Comparison of ENCODE assay signal across 10 mouse cellular contexts in the genomic region with DNA sequence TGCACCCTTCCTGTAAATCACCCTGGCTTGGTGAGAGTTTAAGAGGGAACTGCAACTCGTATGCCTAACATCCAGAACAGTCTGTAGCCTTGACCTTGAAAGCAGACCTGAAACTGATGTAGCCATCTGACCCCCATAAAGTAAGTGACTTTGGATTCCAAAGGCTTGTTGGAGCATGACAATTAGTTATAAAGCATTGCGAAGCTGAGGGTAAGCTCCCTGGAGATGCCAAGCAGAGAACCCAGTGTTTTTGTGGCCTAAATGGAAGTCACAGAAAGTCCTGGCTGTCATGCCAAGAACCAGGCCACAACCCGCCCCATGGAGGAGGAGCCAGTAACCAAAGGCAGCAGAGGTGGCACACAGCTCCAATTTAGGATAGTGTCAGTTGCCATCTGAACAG. TPM values are rescaled to one million over a fixed set of nuclear protein-coding genes. Genes with fewer than 3 reads are reported as not detected.
DNase-seq lines count a peak whose midpoint lies in the region; ATAC-seq lines count a peak whose summit lies in the region.
"Had no signal": no experiment of that assay in that cellular context is flagged by ENCODE, and none has a peak within 500 bp of the region (broad histone marks: within the 10 kb centered on the region; RNA-seq: fewer than 3 reads in every experiment).

No protein-coding gene starts in this region.

- H3K4me2 ChIP-seq in embryonic facial prominence, embryonic 13.5 days: no peak overlapping the region
- no peak overlapping the region for H3K4me2 ChIP-seq in midbrain, embryonic 13.5 days (replicated peaks)
- H3K4me2 ChIP-seq: hindbrain, embryonic 15.5 days had no signal

- WGBS in embryonic facial prominence, embryonic 13.5 days: 49% methylated on average over 3 of the region's 3 CpGs
- 65% methylated on average over 3 of the region's 3 CpGs for WGBS in midbrain, embryonic 13.5 days

- H3K9ac ChIP-seq in embryonic facial prominence, embryonic 13.5 days: peak overlapping the region; percentile 49; the same call in 1 of the 2 replicates
- no peak overlapping the region for H3K9ac ChIP-seq in midbrain, embryonic 13.5 days (replicated peaks)
- H3K9ac ChIP-seq: hindbrain, embryonic 15.5 days had no signal

- intact Hi-C loops in gastrocnemius, postnatal 14 days (cut with DNase I; ENCODE audit: low total_unique reads): loop anchor here (5.0 kb wide), 1 partner anchor 135 kb away; no protein-coding TSS in a partner anchor

- peaks cover 25% of the 10 kb centered on the region for H3K4me1 ChIP-seq in embryonic facial prominence, embryonic 13.5 days
- no peaks in the 10 kb centered on the region for H3K4me1 ChIP-seq in midbrain, embryonic 13.5 days (replicated peaks)
- H3K4me1 ChIP-seq: hindbrain, embryonic 15.5 days had no signal

- H3K9me3 ChIP-seq in embryonic facial prominence, embryonic 13.5 days: no peaks in the 10 kb centered on the region
- H3K9me3 ChIP-seq in midbrain, embryonic 13.5 days: no peaks in the 10 kb centered on the region
- H3K9me3 ChIP-seq: hindbrain, embryonic 15.5 days had no signal

- H3K36me3 ChIP-seq in embryonic facial prominence, embryonic 13.5 days: no peaks in the 10 kb centered on the region
- no peaks in the 10 kb centered on the region for H3K36me3 ChIP-seq in midbrain, embryonic 13.5 days
- H3K36me3 ChIP-seq: hindbrain, embryonic 15.5 days had no signal

- H3K27me3 ChIP-seq in embryonic facial prominence, embryonic 13.5 days: no peaks in the 10 kb centered on the region; the same call in 1 of the 2 replicates
- H3K27me3 ChIP-seq in midbrain, embryonic 13.5 days: peaks cover 8% of the 10 kb centered on the region; the same call in 1 of the 2 replicates

- H3K27ac ChIP-seq in embryonic facial prominence, embryonic 13.5 days: peak overlapping the region; percentile 12; the same call in 1 of the 2 replicates
- no peak overlapping the region for H3K27ac ChIP-seq in midbrain, embryonic 13.5 days
- H3K27ac ChIP-seq: hindbrain, embryonic 15.5 days had no signal

- peak; percentile 13 for DNase-seq in gastrocnemius, postnatal 14 days
- DNase-seq in gastrocnemius, postnatal 25 days: no peak
- peak; percentile 35 for DNase-seq in 3T3-L1 (ENCODE audit: low read depth, low spot score)
- peak; percentile 40 to 59 for DNase-seq in layer of hippocampus, postnatal 10 days (ENCODE audit: low spot score in 2 of 2)
- DNase-seq in mesoderm, embryonic 11.5 days (ENCODE audit: low read depth, low spot score): peak; percentile 8
- DNase-seq in gastrocnemius, postnatal 4 days (ENCODE audit: low spot score in 2 of 2): no peak

- no peak overlapping the region for H3K4me3 ChIP-seq in embryonic facial prominence, embryonic 13.5 days
- no peak overlapping the region for H3K4me3 ChIP-seq in midbrain, embryonic 13.5 days (replicated peaks)
- H3K4me3 ChIP-seq: hindbrain, embryonic 15.5 days had no signal

- ATAC-seq in embryonic facial prominence, embryonic 13.5 days (ENCODE audit: insufficient number of reproducible peaks, insufficient read depth, low FRiP score, low TSS enrichment, low read depth): no peak
- no peak for ATAC-seq in midbrain, embryonic 13.5 days

RNA-seq across cellular contexts. Expression of gene Mrpl19, which starts 21.8 kb away (rescaled TPM):
- total RNA-seq in gastrocnemius, postnatal 14 days (2021): 10 to 100 TPM; 24.2 to 24.7 TPM
- 10 to 100 TPM; 21.0 to 22.6 TPM for total RNA-seq in gastrocnemius, postnatal 25 days (2021)
- polyA plus RNA-seq in embryonic facial prominence, embryonic 13.5 days (2015; fragmentation: Nextera tagmentation; extraction: Ambion mirVana): 42.1 and 59.7 TPM in 2 replicates
- total RNA-seq in layer of hippocampus, postnatal 10 days (2021): 10 to 100 TPM; 28.5 to 33.9 TPM
- polyA plus RNA-seq in midbrain, embryonic 13.5 days (2015; fragmentation: Nextera tagmentation; extraction: Ambion mirVana): 41.9 and 49.5 TPM in 2 replicates
- 10 to 100 TPM; 29.8 to 32.5 TPM for total RNA-seq in gastrocnemius, postnatal 4 days (2021)

RNA-seq across cellular contexts. Expression of gene Eva1a, which starts 53.3 kb away (rescaled TPM):
- 1 to 10 TPM; 1.0 to 1.3 TPM for total RNA-seq in gastrocnemius, postnatal 14 days (2021)
- total RNA-seq in gastrocnemius, postnatal 25 days (2021): 1 to 10 TPM in 1 of 2 experiments, under 1 TPM in 1; 0.69 to 1.3 TPM
- 19.3 and 22.1 TPM in 2 replicates for polyA plus RNA-seq in embryonic facial prominence, embryonic 13.5 days (2015; fragmentation: Nextera tagmentation; extraction: Ambion mirVana)
- total RNA-seq in layer of hippocampus, postnatal 10 days (2021): 10 to 100 TPM; 12.0 to 13.2 TPM
- 0.70 and 0.79 TPM in 2 replicates for polyA plus RNA-seq in midbrain, embryonic 13.5 days (2015; fragmentation: Nextera tagmentation; extraction: Ambion mirVana)
- 1 to 10 TPM; 2.9 to 3.3 TPM for total RNA-seq in gastrocnemius, postnatal 4 days (2021)
- total RNA-seq: neutrophil, adult 5-6 weeks had no signal

Comparison
In these comparisons a context has a peak if more than half of its experiments do, and no peak if none do; other contexts are left out.
1. DNase-seq: peak in gastrocnemius, postnatal 14 days (single experiment), 3T3-L1 (single experiment), layer of hippocampus, postnatal 10 days (2 of 2) and mesoderm, embryonic 11.5 days (single experiment); none in gastrocnemius, postnatal 25 days (single experiment) and gastrocnemius, postnatal 4 days (0 of 2).